Mouse (Mus musculus) frontal cortex, adult 2 months (tissue): Measurements from ENCODE around the gene Zfp62. TPM values are rescaled to one million over a fixed set of nuclear protein-coding genes. Genes with fewer than 3 reads are reported as not detected.
A peak's percentile ranks its signal among the peaks of the same experiment; 100 is the strongest.

Experiments used
- DNase-seq, 2 experiments: peaks; one replicate each; pipeline ENCODE4 v3.0.0; 2022; ENCODE audit warnings: low spot score in 1 of 2; ENCODE audit errors: extremely low spot score in 1 of 2
- polyA plus RNA-seq: library from polyadenylated mRNA; depleted of rRNA; stranded (reverse); fragments of >200 nt; gene quantifications from 2 replicates; pipeline ENCODE4 v1.2.3, GENCODE M21; 2012

The Zfp62 gene
- polyA plus RNA-seq, 1 experiment: 26.4 TPM

DNA sequence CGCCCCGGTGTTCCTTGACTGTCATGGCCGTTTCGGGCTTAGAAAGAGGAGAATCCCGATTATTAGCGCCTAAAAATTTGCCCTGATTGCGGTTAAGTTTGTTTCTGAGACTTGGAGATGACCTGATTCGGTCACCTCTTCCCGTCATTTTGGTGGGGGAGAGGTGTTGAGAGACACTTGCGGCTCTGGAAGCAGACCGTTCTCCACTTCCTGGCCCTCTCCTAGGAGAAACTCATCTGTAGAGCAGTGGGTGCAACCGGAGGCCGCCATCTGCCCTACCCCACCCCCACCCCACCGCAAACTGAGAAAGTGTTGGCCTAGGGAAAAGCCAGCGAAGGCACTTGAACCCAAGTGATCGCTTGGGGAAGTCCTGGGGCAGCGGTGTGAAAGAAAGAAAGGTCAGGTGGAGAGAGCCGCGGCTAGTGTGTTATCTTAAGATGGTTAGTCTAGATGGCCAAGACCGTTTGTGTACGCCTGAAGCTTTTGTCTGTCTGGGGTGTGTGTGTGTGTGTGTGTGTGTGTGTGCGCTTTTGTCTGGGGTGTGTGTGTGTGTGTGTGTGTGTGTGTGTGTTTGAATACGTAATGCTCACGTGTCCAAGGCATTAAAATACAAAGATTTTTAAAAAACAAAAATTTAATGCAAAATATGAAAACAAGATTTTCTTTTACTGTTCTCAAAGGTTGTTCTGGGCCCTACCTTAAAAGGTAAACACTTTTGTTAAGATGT is 842 bp downstream of the Zfp62 start:
- peak in 1 of 2 experiments; percentile 45 for DNase-seq

- DNase-seq: no peak
Observed at GRCm38 (mm10) chr11:49205080-49205590, 2.0 kb downstream of the Zfp62 start.

- DNase-seq: no peak
Observed at GRCm38 (mm10) chr11:49207495-49207894, 4.4 kb downstream of the Zfp62 start.

DNA sequence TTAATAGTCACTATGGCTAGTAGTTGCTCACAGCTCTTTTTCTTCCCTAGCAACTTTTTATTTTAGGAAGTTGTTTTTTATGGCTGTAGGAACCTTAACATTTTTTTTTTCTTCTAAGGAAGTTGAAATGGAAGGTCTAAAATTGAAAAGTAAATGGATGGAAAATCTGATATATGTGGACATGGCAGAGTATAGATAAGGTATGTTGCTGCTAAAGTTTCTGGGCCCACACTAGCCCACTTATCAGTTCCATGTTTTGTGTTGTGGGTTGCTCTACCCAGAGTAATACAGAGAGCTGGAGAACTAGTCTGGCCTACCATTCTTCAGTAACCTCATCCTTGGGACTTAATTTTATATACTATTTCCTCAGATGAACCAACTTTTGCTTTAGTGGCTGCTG is 9.5 kb downstream of the Zfp62 start:
- no peak for DNase-seq

- no peak for DNase-seq
Observed at GRCm38 (mm10) chr11:49213505-49213904, 10.4 kb downstream of the Zfp62 start.

GRCm38 (mm10) chr11:49219271-49219670 is 16.2 kb downstream of the Zfp62 start:
- DNase-seq: no peak

DNA sequence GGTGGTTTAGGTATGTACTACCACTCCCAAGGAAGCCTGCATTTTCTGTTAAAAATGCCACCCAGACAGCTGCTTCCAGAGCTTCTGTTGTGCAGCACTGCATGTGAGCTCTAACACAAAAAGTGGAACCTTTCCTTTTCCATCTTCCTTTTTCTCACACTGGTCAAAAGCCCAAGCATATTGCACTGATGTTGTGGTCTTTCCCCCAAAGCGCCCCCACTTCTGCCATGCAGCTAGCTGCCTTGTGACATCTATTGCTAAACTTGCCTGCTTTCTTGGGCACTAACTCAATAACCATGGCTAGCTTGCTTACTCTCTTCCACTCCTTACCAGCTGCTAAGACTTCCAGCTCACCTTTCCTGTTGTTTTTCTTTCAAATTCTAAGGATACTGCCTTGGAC is 21.4 kb downstream of the Zfp62 start:
- no peak for DNase-seq

- peak; percentile 38 to 63 for DNase-seq
Observed at GRCm38 (mm10) chr11:49232781-49233180, 29.7 kb downstream of the Zfp62 start.

GRCm38 (mm10) chr11:49235459-49236207 is 32.5 kb downstream of the Zfp62 start:
- DNase-seq: no peak

DNA sequence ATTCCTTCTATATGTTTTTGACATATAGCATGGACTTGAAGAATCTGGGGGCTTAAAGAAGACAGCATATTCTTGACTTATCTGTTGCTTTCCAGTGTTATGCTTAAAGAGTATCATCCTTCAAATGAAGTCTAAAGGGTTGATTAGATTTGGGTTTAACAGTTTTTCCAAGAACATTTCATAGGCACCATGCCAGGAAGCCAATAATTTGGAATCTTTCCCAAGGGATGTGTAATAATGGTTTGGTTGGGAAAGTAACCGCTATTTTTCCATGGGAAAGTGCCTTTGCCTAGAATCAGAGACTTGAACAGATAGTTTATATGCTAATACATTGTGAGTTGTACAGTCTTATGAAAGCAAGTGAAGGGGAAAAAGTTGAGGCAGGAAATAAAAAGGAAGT is 33.8 kb downstream of the Zfp62 start:
- DNase-seq: no peak

DNA sequence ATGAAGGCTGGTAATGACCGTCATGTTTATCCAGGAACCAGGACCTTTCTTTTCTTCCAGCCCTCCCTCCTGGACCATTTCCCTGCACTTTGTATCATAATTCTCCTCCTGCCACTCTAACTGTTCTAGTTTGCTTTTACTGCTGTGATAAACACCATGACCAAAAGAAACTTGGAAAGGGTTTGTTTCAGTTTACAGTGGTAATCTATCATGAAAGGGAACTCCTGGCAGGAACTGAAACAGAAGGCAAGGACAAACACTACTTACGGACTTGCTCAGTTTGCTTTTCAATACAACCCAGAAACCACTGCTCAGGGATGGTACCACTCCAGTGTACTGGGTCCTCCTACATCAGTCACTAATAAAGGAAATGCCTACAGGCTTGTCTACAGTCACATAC is 34.4 kb downstream of the Zfp62 start:
- DNase-seq: no peak

GRCm38 (mm10) chr11:49240310-49240709 is 37.2 kb downstream of the Zfp62 start:
- no peak for DNase-seq

- no peak for DNase-seq
Observed at GRCm38 (mm10) chr11:49240874-49241273, 37.8 kb downstream of the Zfp62 start.

DNA sequence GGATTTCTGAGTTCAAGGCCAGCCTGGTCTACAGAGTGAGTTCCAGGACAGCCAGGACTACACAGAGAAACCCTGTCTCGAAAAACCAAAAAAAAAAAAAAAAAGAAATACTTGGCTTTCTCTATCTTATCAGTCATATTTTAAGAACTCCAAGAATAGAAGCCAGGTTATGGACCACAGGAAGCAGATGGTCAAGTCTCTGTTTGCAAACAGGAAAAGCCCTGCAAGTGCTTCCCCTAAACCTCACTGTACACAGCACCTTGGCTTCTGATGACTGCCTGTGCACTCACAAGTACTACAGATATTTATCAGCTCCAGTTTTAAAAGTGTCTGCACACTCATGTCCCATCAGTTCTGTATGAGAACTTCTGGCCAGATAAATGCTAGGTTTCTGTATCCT is 38.4 kb downstream of the Zfp62 start:
- DNase-seq: no peak

GRCm38 (mm10) chr11:49242944-49243626 is 40.0 kb downstream of the Zfp62 start:
- no peak for DNase-seq

DNA sequence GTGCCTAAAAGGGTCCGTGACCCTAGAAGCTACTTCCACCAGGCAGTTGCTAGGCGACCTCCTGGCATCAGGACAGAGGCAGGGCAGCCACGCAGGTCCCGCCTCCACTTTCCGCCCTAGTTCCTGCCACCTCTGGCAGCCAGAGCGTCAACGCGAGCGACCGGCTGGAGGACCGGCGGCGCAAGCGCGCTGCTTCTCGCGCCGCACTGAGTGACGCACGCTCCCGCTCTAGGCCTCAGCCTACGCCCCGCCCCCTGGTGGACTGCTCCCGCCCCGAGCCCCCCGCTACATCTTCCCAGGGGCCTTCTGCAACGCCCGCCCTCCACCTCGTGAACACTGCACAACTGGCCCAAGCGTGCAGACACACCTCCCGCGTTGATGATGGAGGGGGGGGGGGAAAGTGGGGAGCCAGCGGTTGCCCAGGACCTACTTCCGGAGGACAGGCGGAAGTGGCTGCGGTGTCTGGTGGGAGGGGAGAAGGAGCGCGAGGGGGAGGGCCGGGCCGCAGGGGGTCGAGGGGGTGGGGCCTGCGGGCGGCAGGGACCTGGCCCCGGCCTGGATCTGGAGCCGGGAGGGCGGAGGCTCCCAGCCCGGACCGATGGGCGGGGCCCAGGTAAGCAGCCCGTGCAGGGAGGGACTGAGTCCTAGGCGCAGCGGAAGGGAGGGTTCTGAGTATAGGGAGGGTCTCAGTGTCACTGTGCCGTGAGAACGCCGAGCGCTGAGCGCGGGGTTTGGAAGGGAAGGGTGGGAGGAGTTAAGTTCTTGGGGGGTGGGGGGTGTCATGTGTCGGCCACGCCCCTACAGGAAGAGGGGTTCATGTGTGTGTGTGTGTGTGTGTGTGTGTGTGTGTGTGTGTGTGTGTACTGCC is 40.9 kb downstream of the Zfp62 start, which contains the start of gene Mgat1:
Gene Mgat1 (plus strand): TSS at position 465 of the 868 bp plus-strand sequence.
- DNase-seq: peak; percentile 83 to 91

GRCm38 (mm10) chr11:49244595-49244930 is 41.5 kb downstream of the Zfp62 start:
- DNase-seq: no peak

DNA sequence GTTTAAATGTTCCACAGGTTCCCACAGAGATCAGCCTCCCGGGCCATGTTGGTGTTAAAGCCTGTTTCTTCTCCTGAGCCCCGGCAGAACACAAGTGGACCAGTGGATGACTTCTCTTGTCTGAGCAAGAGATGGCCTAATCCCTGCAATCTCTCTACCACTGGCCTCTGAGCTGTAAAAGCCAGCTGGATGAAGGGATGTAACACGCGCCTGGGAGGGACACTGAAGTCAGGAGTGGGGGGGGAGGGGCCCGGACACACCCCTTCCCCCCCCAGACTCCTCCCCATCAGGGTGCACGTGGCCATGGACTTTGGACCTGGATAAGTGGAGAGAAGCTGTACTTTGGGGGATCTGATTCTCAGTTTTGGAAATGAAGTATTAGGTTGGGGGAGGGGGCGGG is 42.1 kb downstream of the Zfp62 start:
- no peak for DNase-seq

- DNase-seq: no peak
Observed at GRCm38 (mm10) chr11:49245634-49246415, 42.7 kb downstream of the Zfp62 start.

DNA sequence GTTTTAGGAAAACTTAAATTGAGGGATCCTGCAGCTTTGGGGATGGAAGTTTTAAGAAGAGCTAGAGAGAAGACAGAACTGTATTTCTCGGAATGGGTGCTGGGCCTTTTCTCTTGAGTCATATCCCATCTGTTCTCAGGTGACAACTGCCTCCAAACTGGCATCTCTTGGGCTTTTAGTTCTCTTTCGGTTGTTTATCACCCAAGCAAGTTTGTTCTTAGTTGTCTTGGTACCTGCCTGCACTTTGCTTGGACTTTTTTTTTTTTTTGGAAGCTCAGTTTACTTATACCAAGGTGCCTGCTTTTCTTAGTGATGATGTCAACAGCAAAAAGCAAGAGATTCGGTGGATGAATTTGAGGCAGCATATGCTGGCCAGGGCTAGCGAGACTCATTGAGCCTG is 43.4 kb downstream of the Zfp62 start:
- no peak for DNase-seq
